Mouse (Mus musculus): ENCODE measurements around the gene Duox1.

Duox1 gene

GRCm38 (mm10) chr2:122315372-122315771 lies at the start of gene Duox1:
Gene Duox1 (plus strand): TSS chr2:122315672.
- no peak for DNase-seq

DNA sequence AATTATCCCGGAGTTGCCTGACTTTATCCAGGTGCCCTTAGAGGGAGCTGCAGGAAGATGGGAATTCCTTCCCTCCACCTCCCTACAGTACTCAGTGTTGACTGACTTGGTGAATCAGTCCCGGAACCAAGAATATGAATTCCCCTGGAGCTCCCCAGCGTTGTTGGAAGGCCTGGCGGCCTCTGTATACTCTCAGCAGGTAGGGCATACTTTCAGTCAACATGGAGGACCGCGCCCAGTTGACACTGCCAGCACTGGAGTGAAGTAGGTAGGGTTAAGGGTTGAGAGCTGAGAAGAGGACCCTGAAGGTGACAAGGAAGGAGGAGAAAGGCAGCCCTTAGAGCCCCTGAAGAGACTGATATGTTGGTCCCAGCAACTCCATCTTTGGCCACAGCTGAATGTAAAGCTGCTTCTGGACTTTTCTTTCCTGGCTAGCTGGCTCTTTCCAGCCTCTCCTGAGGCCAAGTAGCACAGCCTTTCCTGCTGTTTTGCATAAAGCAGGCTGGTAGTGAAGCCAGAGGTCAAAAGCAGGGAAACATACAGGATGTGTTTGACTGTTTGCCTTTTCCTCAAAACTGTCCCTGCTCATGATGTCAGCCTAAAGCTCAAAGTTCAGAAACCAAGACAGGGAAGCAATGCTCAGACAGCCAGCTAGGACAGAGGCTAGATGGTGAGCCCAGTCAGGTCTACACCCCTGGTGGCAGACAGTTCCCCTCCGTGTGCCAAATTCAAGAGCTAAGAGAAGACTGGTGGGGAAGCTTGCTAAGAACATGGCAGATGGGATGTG lies 48.9 kb upstream of the Duox1 start:
- no peak for DNase-seq

GRCm38 (mm10) chr2:122278769-122279168 lies 36.7 kb upstream of the Duox1 start:
- no peak for DNase-seq

GRCm38 (mm10) chr2:122284091-122284490 lies 31.4 kb upstream of the Duox1 start:
- no peak for DNase-seq

- no peak for DNase-seq
Measured at GRCm38 (mm10) chr2:122286137-122286536, 29.3 kb upstream of the Duox1 start.

DNA sequence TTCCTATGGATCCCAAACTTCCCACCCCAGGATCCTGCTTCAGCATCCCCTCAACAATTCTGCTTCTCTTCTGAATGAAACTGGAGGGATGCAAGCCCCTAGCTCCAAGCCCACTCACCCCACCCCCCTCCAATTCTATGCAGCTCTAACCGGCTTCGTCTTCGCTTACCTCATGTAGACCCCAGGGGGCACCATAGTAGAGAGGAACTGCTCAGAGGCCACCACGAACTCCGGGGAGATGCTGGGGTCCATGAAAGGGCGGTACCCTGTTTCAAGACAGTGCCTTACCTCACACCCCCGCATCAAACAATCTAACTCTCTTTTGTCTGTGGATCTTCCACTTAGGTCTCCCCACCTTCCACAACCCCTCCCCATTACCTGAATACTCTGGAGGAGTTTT lies 20.6 kb upstream of the Duox1 start:
- DNase-seq: no peak

GRCm38 (mm10) chr2:122297271-122298095 lies 18.0 kb upstream of the Duox1 start:
- DNase-seq: no peak

DNA sequence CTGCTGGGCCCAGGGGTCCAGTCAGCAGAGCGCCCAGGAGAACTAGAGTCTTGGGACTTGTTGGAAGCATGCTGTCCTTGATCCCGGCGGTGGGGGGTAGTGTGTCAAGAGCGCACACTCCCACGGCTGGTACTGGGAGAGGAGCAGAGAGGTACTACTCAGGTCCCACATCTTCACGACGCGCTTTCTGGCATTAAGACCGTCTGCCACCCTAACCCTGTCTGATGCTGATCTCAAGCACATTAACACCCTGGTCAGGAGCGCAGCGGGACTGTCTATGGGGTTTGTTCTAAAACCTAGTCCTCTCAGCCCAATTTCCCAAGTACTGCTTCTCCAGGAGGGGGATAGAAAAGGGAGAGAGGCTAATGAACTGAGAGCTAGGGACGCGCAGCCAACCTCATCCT lies 17.4 kb upstream of the Duox1 start, which contains the start of gene Duox2:
Gene Duox2, minus strand, starts transcription at position 354 of the 404 bp plus-strand sequence.
- DNase-seq: no peak

GRCm38 (mm10) chr2:122298596-122299490 lies 16.6 kb upstream of the Duox1 start, which contains the start of gene Duoxa2:
Gene Duoxa2 (plus strand): TSS chr2:122298900.
- DNase-seq: no peak

GRCm38 (mm10) chr2:122299911-122300655 lies 15.4 kb upstream of the Duox1 start:
- no peak for DNase-seq

- no peak for DNase-seq
Measured at GRCm38 (mm10) chr2:122300656-122301020, 14.8 kb upstream of the Duox1 start.

DNA sequence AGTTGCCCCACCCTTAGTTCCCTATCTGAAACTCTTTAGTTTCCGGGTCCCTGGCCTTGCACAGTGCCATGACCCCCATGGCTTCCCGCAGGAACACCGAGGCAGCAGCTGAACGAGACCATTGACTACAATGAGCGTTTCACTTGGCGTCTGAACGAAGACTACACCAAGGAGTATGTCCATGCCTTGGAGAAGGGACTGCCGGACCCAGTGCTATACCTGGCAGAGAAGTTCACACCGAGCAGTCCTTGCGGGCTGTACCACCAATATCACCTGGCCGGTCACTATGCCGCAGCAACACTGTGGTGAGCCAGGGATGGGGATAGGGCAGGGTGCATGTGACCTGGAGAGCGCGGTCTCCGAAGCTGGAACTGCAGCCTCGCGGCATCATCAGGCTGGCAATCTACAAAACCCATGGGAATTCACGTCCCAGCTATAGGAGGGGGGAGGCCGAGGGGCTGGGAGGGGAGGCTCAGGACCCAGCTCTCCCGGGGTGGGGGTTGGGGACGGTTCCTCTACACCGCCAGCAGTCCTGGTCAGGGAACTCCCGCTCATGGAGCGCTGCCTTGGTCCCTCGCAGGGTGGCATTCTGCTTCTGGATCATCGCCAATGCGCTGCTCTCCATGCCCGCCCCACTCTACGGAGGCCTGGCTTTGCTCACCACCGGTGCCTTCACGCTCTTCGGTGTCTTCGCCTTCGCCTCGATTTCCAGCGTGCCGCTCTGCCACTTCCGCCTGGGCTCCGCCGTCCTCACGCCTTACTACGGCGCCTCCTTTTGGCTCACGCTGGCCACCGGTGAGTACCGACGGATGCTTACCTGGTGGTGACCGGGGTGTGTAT lies 14.2 kb upstream of the Duox1 start:
- peak; percentile 38 to 44 for DNase-seq

DNA sequence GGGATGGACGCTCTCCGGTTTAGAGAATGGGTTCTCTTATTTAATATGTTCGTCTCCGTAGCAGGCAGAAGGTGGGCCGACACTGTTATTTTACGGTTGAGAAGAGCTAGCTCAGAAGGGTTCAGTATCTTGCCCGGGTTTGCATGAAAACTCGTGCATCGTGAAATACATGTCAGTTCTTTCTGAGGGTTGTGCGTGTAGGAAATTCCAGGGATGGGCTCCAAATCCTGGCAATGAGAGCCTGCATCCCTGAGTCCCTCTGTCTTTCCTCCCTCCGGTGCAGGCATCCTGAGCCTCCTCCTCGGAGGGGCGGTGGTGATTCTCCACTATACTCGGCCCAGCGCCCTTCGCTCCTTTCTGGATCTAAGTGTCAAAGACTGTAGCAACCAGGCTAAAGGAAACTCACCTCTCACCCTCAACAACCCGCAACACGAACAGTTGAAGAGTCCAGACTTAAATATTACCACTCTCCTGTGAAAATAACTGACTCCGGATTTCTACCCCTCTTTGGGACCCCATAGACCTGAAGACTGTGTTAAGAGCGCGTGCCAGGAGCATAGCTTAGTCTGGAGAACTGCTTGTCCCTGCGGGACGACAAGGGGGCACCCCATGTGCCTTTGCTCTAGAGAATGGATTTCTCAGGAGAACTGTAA lies 13.4 kb upstream of the Duox1 start:
- DNase-seq: no peak

DNA sequence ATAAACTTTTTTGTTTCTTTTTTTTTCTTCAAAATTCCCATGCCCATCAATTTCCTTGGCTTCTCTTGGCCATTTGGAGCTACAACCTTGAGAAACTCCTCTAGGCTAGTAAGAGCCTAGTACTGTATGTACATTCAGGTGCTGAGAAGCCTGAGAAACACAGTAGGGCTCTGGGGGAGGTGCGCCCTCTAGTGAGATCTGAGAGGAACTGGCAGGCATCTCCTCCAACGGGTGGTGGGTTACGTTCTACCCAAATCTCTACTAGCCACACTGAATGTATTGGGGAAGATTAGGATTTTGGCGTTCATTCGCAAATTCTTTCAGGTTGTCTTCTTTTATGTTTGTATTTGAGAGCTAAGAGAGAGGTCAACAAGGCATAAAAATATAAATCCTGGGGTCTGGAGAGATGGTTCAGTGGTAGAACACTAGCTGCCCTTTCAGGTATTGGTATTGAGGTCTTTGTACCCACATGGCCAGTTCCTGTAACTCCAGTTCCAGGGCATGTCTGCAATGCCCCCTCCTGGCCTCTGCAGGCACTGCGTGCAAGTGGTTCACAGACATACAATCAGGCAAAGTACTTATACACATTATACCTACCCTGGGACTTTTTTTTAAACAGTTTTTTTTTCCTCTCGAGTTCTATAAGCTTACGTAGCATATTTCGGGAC lies 12.8 kb upstream of the Duox1 start:
- peak; percentile 68 to 69 for DNase-seq

- DNase-seq: no peak
Measured at GRCm38 (mm10) chr2:122304544-122304943, 10.9 kb upstream of the Duox1 start.

GRCm38 (mm10) chr2:122305097-122305892 lies 10.2 kb upstream of the Duox1 start:
- no peak for DNase-seq

DNA sequence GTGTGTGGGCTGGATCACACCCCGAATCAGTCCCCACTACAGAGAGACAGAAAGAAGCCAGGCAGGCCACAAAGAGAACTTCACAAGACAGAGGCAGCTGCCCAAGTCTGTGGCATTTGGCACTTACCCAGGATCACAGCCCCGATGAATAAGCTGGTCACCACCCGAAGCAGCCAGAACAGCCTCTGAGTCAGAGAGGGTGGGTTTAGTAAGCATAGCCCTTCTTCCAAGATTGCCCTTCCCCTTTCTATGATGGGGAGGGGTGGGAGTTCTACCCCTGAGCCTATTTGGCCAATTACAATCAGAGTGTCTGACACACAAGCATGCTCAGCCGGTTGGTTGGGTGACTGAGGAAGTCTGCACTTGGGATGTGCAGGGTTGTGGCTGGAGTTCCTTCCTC lies 9.3 kb upstream of the Duox1 start:
- DNase-seq: no peak

DNA sequence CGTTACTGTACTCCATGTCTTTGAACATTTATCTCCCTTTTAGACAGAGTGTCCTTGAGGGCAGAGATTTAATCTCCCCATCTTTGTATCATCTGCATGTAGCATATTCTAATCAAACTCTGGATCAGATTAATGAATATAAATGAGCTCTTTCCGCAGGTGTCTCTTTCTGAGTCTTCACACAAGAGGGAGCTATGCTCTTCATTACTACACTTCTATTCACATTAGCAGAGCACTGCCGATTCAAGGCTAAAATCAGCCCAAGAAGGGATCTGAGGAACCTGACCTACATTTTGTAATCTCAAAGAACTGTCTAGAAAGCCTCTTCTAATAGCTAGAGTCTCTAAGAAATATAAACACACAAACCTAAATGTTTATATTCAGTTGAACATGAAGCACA lies 5.8 kb upstream of the Duox1 start:
- no peak for DNase-seq

- no peak for DNase-seq
Measured at GRCm38 (mm10) chr2:122311561-122311960, 3.9 kb upstream of the Duox1 start.
